Mouse (Mus musculus): Measurements from ENCODE around the gene Slc1a7. TPM values are rescaled to one million over a fixed set of nuclear protein-coding genes. Genes with fewer than 3 reads are reported as not detected.

Gene Slc1a7
- polyA plus RNA-seq, 1 experiment from 2014 or later: not detected

GRCm38 (mm10) chr4:108023186-108023585 lies 55.1 kb downstream of the Slc1a7 start:
- peaks cover 6% of the 10 kb centered on the region; the same call in 1 of the 2 replicates for H3K27me3 ChIP-seq (replicated peaks; ENCODE audit: control insufficient read depth, insufficient read depth, low read length)
- H3K4me1 ChIP-seq (replicated peaks; ENCODE audit: control insufficient read depth, insufficient read depth, low read length): peaks cover 8% of the 10 kb centered on the region
- no peaks in the 10 kb centered on the region for H3K36me3 ChIP-seq (ENCODE audit: control insufficient read depth, insufficient read depth, low read length)
- no peak for DNase-seq (ENCODE audit: low spot score)
- no peak overlapping the region for H3K4me2 ChIP-seq
- H3K4me3 ChIP-seq (ENCODE audit: low read depth, low read length): no peak overlapping the region
- no peak for ATAC-seq (replicated peaks; ENCODE audit: low FRiP score)
- 82% methylated on average over 4 of the region's 4 CpGs for WGBS
- no peak overlapping the region for H3K9ac ChIP-seq (ENCODE audit: low read depth, low read length)
- no peaks in the 10 kb centered on the region for H3K9me3 ChIP-seq (ENCODE audit: control insufficient read depth, low read length)
- H3K27ac ChIP-seq (ENCODE audit: low read depth, low read length): no peak overlapping the region

- no peak overlapping the region for H3K4me2 ChIP-seq
- no peak overlapping the region for H3K9ac ChIP-seq (ENCODE audit: low read depth, low read length)
- no peak for DNase-seq (ENCODE audit: low spot score)
- H3K27me3 ChIP-seq (replicated peaks; ENCODE audit: control insufficient read depth, insufficient read depth, low read length): peaks cover 13% of the 10 kb centered on the region
- 79% methylated on average over 5 of the region's 5 CpGs for WGBS
- H3K36me3 ChIP-seq (ENCODE audit: control insufficient read depth, insufficient read depth, low read length): no peaks in the 10 kb centered on the region
- H3K4me3 ChIP-seq (ENCODE audit: low read depth, low read length): no peak overlapping the region
- no peaks in the 10 kb centered on the region for H3K9me3 ChIP-seq (ENCODE audit: control insufficient read depth, low read length)
- ATAC-seq (replicated peaks; ENCODE audit: low FRiP score): no peak
- H3K4me1 ChIP-seq (replicated peaks; ENCODE audit: control insufficient read depth, insufficient read depth, low read length): peaks cover 8% of the 10 kb centered on the region
- H3K27ac ChIP-seq (ENCODE audit: low read depth, low read length): no peak overlapping the region
These were observed 56.5 kb downstream of the Slc1a7 start for GRCm38 (mm10) chr4:108024641-108025040.

DNA sequence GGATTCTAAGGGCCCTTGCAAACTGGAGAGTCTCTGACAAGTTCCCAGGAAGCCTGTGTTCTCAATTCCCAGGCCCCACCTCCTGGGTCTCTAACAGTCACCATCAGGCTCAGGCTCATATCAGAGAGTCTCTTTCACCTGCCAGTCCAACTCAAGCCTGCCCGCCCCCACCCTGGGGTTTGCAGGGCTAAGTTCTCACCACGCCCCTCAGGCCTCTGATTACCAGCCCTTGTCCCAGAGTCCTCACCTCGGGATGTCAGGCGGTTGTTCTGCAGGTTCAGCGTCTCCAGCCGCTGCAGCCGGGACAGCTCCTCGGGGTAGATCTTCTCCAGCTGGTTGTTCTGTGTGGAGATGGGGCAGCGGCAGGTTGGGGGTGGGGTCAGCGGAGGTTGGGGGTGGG lies 57.1 kb downstream of the Slc1a7 start:
- no peaks in the 10 kb centered on the region for H3K9me3 ChIP-seq (ENCODE audit: control insufficient read depth, low read length)
- H3K9ac ChIP-seq (ENCODE audit: low read depth, low read length): no peak overlapping the region
- peaks cover 19% of the 10 kb centered on the region for H3K27me3 ChIP-seq (replicated peaks; ENCODE audit: control insufficient read depth, insufficient read depth, low read length)
- peak; percentile 73 for ATAC-seq (replicated peaks; ENCODE audit: low FRiP score)
- no peaks in the 10 kb centered on the region for H3K36me3 ChIP-seq (ENCODE audit: control insufficient read depth, insufficient read depth, low read length)
- H3K27ac ChIP-seq (ENCODE audit: low read depth, low read length): no peak overlapping the region
- H3K4me1 ChIP-seq (replicated peaks; ENCODE audit: control insufficient read depth, insufficient read depth, low read length): peaks cover 8% of the 10 kb centered on the region
- 0 out of 2 replicates have a peak overlapping the region, but pooled peaks have one; percentile 2 for H3K4me3 ChIP-seq (ENCODE audit: low read depth, low read length)
- no peak for DNase-seq (ENCODE audit: low spot score)
- peak overlapping the region; percentile 38 for H3K4me2 ChIP-seq
- 2% methylated on average over 10 of the region's 10 CpGs for WGBS

DNA sequence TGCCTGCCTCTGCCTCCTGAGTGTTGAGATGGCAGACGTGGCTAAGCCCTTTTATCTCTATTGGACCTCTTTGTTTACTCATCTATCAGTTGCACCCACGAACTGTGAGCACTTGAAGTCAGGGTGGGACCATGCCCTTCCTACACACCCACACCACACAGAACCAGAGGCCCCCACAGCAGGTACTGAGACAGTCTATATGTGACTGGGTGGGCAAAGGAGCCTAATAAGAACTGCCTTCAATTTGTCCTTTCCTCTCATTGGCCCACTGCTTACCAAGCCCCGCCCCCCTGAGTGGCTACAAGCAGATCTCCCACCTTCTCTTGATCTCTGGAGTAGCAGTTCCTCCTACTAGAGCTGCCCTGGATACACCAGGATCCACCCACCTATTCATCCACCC lies 58.1 kb downstream of the Slc1a7 start:
- Histone ChIP-seq H3K9ac (ENCODE audit: low read depth, low read length) (no peak overlapping the region), H3K4me1 (replicated peaks; ENCODE audit: control insufficient read depth, insufficient read depth, low read length) (peaks cover 11% of the 10 kb centered on the region), H3K27ac (ENCODE audit: low read depth, low read length) (peak overlapping the region; percentile 49; the same call in 1 of the 2 replicates), H3K4me2 (no peak overlapping the region), H3K27me3 (replicated peaks; ENCODE audit: control insufficient read depth, insufficient read depth, low read length) (peaks cover 29% of the 10 kb centered on the region), H3K4me3 (ENCODE audit: low read depth, low read length) (no peak overlapping the region), H3K9me3 (ENCODE audit: control insufficient read depth, low read length) (no peaks in the 10 kb centered on the region), H3K36me3 (ENCODE audit: control insufficient read depth, insufficient read depth, low read length) (no peaks in the 10 kb centered on the region)
- 22% methylated on average over 3 of the region's 3 CpGs for WGBS
- peak; percentile 86 for ATAC-seq (replicated peaks; ENCODE audit: low FRiP score)
- DNase-seq (ENCODE audit: low spot score): no peak

GRCm38 (mm10) chr4:108030888-108031501 lies 62.9 kb downstream of the Slc1a7 start:
- peak overlapping the region; percentile 56 for H3K4me3 ChIP-seq (ENCODE audit: low read depth, low read length)
- no peaks in the 10 kb centered on the region for H3K36me3 ChIP-seq (ENCODE audit: control insufficient read depth, insufficient read depth, low read length)
- peaks cover 53% of the 10 kb centered on the region for H3K27me3 ChIP-seq (replicated peaks; ENCODE audit: control insufficient read depth, insufficient read depth, low read length)
- no peak for ATAC-seq (replicated peaks; ENCODE audit: low FRiP score)
- DNase-seq (ENCODE audit: low spot score): no peak
- no peak overlapping the region for H3K9ac ChIP-seq (ENCODE audit: low read depth, low read length)
- no peak overlapping the region for H3K27ac ChIP-seq (ENCODE audit: low read depth, low read length)
- H3K9me3 ChIP-seq (ENCODE audit: control insufficient read depth, low read length): no peaks in the 10 kb centered on the region
- peaks cover 16% of the 10 kb centered on the region for H3K4me1 ChIP-seq (replicated peaks; ENCODE audit: control insufficient read depth, insufficient read depth, low read length)
- 7% methylated on average over 22 of the region's 22 CpGs for WGBS
- peak overlapping the region; percentile 88 for H3K4me2 ChIP-seq

DNA sequence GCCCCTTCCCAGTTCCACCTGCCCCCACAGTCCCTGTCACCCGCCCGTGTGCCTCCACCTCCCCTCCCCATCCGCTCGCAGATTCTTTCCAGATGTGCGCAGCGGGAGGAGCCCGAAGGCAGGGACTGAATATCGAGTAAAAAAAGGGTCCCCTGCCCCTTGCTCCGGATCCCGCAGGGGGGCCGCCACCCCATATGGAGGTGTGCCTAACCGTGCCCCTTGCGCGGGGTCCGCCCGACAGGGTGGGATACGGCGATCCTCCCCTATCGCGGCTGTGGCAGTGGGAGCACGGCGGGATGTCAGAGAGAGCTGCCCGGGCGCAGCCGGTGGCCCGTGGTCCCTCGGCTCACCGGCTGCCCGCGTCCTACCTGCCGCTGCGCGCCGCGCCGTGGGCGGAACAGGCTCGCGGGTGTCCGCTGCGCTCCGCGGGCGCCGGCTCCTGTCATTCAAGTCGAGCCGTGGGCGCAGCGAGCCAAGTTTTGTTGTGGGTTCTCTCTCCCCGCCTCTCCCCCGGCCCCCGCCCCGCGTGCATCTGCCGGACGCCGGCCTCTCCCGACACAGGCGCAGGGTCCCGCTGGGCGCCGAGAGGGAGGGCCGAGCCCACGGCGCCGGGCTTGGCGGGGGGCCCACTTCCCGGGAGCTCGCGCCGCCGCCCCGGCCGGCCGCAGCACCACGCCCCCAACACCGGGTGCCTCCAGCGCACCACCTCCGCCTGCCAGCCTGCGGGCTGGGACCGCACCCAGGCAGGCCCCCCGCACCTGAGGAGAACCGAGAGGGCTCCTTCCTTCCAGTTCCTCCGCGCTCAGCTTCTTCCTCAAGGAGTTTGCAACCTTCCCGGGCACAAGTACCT lies 63.6 kb downstream of the Slc1a7 start:
- Histone ChIP-seq H3K27me3 (replicated peaks; ENCODE audit: control insufficient read depth, insufficient read depth, low read length) (peaks cover 53% of the 10 kb centered on the region), H3K27ac (ENCODE audit: low read depth, low read length) (no peak overlapping the region), H3K4me3 (ENCODE audit: low read depth, low read length) (peak overlapping the region; percentile 56), H3K9me3 (ENCODE audit: control insufficient read depth, low read length) (no peaks in the 10 kb centered on the region), H3K4me2 (peak overlapping the region; percentile 88), H3K4me1 (replicated peaks; ENCODE audit: control insufficient read depth, insufficient read depth, low read length) (peaks cover 15% of the 10 kb centered on the region), H3K9ac (ENCODE audit: low read depth, low read length) (no peak overlapping the region; the same call in 1 of the 2 replicates), H3K36me3 (ENCODE audit: control insufficient read depth, insufficient read depth, low read length) (no peaks in the 10 kb centered on the region)
- under 1% methylated on average over 82 of the region's 86 CpGs for WGBS
- ATAC-seq (replicated peaks; ENCODE audit: low FRiP score) (no peak), DNase-seq (ENCODE audit: low spot score) (no peak)

DNA sequence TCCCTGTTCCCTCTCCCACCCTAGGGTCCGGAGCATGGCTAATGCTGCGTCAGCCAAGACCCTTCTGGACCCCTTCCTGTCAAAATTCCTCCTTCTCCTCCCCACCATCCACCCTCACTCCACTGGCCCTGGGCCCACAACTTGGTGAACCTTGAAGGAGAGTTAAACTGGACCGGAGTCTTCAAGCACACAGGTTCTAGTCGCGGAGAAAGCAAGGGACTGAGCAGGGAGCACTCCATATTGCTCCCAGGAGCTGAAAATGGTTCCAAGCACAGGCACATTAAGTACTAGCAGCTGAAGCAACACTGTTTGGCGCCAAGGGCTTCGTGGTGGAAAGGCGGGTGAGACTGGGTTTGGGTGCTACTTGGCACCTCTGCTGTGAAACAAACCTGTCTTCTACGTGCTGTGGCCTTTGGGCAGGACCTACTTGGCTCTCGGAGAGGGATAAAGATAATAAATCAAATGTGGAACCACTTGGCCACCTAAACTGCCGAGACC lies 64.3 kb downstream of the Slc1a7 start:
- ATAC-seq (replicated peaks; ENCODE audit: low FRiP score) (no peak), DNase-seq (ENCODE audit: low spot score) (no peak)
- Histone ChIP-seq H3K4me2 (peak overlapping the region; percentile 88), H3K4me3 (ENCODE audit: low read depth, low read length) (peak overlapping the region; percentile 56; the same call in 1 of the 2 replicates), H3K27ac (ENCODE audit: low read depth, low read length) (no peak overlapping the region), H3K9me3 (ENCODE audit: control insufficient read depth, low read length) (no peaks in the 10 kb centered on the region), H3K27me3 (replicated peaks; ENCODE audit: control insufficient read depth, insufficient read depth, low read length) (peaks cover 51% of the 10 kb centered on the region), H3K4me1 (replicated peaks; ENCODE audit: control insufficient read depth, insufficient read depth, low read length) (peaks cover 9% of the 10 kb centered on the region), H3K36me3 (ENCODE audit: control insufficient read depth, insufficient read depth, low read length) (no peaks in the 10 kb centered on the region), H3K9ac (ENCODE audit: low read depth, low read length) (no peak overlapping the region)
- WGBS: 44% methylated on average over 11 of the region's 11 CpGs

DNA sequence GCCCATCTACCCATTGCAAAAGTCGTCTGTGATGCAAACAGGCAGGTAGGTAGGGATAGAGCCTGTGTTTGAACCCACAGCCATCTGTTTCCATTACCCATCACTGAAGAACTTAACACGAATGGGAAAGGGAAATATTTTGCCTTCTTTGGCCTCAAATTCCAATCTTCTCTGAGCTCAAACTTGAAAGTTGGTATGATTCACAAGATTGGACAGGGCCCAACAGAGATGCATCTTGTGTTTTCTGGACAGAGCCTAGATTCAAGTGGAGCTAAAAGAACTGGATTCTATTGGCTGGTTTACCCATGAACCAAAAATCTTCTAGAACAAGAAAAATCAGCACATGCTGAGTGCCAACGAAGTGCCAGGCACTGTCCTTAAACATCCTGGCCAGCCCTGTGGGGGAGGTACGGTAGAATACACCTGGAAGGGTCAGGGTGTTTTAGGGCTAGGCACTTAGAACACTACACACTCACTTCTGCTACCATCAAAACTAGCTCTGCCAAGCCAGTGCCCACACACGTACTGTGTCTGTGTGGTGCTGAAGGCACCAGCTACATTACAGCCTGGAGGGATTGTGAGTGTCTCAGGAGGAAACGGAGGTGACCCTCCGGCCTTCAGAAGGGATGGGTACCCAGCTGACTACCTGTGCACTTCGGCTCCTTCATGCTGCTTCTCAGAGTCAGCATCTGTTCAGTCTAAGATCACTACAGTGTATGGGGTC lies 65.1 kb downstream of the Slc1a7 start:
- no peak for ATAC-seq (replicated peaks; ENCODE audit: low FRiP score)
- 76% methylated on average over 8 of the region's 8 CpGs for WGBS
- H3K4me1 ChIP-seq (replicated peaks; ENCODE audit: control insufficient read depth, insufficient read depth, low read length): peaks cover 8% of the 10 kb centered on the region
- no peak overlapping the region for H3K4me2 ChIP-seq
- H3K9me3 ChIP-seq (ENCODE audit: control insufficient read depth, low read length): no peaks in the 10 kb centered on the region
- no peak for DNase-seq (ENCODE audit: low spot score)
- peaks cover 47% of the 10 kb centered on the region for H3K27me3 ChIP-seq (replicated peaks; ENCODE audit: control insufficient read depth, insufficient read depth, low read length)
- H3K36me3 ChIP-seq (ENCODE audit: control insufficient read depth, insufficient read depth, low read length): no peaks in the 10 kb centered on the region
- H3K4me3 ChIP-seq (ENCODE audit: low read depth, low read length): no peak overlapping the region
- no peak overlapping the region for H3K9ac ChIP-seq (ENCODE audit: low read depth, low read length)
- H3K27ac ChIP-seq (ENCODE audit: low read depth, low read length): no peak overlapping the region
